Mouse (Mus musculus): ENCODE measurements around the gene Bcdin3d. TPM values are rescaled to one million over a fixed set of nuclear protein-coding genes. Genes with fewer than 3 reads are reported as not detected.
"Not testable (repeated sequence)": the region's sequence is repeated elsewhere in the genome, so short reads cannot be mapped to it uniquely, and the experiment has no call there.

The Bcdin3d gene
- polyA plus RNA-seq, 1 experiment from 2014 or later, result 13.2 TPM

DNA sequence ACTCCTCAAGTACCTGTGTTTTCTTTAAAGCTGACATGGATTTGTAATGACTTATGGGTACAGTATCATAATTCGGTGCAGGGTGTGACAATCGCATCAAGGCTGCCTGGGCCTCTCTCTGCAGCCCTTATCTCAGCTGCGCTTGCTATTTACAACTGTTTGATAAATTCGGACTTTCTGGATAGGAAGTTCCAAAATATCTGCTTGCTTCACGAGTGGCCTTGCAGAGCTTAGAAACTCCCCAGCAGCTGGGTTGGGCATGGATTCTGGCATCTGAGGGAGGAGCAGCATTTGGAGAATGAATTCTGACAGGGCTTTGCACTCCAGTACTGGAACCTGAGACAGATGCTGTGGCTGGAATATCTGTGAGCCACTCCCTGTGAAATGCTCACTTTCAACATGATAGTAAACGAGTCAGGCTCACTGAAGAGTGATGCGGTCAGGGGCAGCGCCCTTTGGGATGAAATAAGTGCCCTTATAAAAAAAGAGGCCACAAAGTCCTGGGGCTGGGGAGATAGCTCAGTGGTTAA is 24.7 kb downstream of the Bcdin3d start:
- H3K4me1 ChIP-seq (replicated peaks), result peaks cover 33% of the 10 kb centered on the region

DNA sequence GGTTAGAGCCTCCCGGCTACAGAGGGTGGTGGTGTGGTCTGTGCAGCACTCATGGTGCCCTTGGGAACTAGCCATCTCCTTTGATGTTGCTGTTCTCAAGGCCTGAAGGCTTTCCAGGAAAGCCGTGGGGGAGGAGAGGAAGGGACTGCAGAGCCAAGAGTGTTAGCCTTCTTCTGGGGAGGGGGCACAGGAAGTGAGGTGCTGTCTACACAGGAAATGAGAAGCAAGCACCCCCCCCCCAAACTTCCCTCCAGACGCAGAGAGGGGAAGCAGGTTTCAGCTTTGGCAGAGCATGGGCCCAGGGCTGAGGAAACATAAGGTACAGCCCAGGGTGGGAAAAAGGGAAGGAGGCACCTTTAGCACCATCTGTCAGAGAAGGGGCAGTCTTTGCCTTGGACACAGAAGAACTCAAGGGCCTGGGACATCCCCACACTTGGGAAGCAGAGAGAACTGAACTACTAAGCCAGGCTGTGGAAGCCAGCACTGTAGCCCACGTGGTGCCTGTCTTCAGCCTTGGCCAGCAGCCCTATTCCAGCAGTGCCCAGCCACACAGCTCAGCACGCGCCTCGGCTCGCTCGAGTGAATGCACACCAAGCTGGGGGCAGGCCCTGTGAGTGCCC is 25.3 kb downstream of the Bcdin3d start:
- Histone ChIP-seq H3K4me2 (replicated peaks) (no peak overlapping the region; the same call in 1 of the 2 replicates), H3K9ac (no peak overlapping the region)
- peak; percentile 52; the same call in 1 of the 2 replicates for ATAC-seq

More for the DNA sequence above, 24.7 kb downstream of the Bcdin3d start:
- H3K36me3 ChIP-seq, result no peaks in the 10 kb centered on the region
- H3K9me3 ChIP-seq, result no peaks in the 10 kb centered on the region
- no peak overlapping the region for H3K4me3 ChIP-seq (replicated peaks)
- H3K9ac ChIP-seq, result no peak overlapping the region
- no peaks in the 10 kb centered on the region for H3K27me3 ChIP-seq (replicated peaks)
- 52% methylated on average over 8 of the region's 8 CpGs for WGBS
- no peak overlapping the region; the same call in 1 of the 2 replicates for H3K4me2 ChIP-seq (replicated peaks)
- peak; percentile 27; the same call in 1 of the 2 replicates for ATAC-seq
- peak overlapping the region; percentile 13 for H3K27ac ChIP-seq

DNA sequence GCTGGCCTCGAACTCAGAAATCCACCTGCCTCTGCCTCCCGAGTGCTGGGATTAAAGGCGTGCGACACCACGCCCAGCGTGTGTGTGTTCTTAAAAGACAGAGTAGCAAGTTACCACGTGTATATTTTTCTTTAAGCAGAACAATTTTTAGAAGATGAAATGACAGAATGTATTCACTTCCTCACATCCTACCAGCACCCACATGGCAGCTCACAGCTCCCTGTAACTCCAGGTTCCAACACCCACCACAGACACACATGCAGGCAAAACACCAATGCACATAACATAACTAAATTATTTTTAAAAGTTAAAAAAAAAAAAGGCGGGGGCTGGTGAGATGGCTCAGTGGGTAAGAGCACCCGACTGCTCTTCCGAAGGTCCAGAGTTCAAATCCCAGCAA is 28.4 kb downstream of the Bcdin3d start:
- not testable (repeated sequence) for H3K4me3 ChIP-seq (replicated peaks); H3K9ac ChIP-seq; H3K36me3 ChIP-seq; H3K9me3 ChIP-seq; H3K27me3 ChIP-seq (replicated peaks); ATAC-seq; H3K27ac ChIP-seq; H3K4me2 ChIP-seq (replicated peaks)
- WGBS, result 91% methylated on average over 10 of the region's 10 CpGs
- H3K4me1 ChIP-seq (replicated peaks), result peaks cover 36% of the 10 kb centered on the region

More for the DNA sequence above, 25.3 kb downstream of the Bcdin3d start:
- peaks cover 31% of the 10 kb centered on the region for H3K4me1 ChIP-seq (replicated peaks)
- H3K4me3 ChIP-seq (replicated peaks), result no peak overlapping the region
- WGBS, result 56% methylated on average over 9 of the region's 9 CpGs
- no peaks in the 10 kb centered on the region for H3K36me3 ChIP-seq
- no peaks in the 10 kb centered on the region for H3K9me3 ChIP-seq
- H3K27me3 ChIP-seq (replicated peaks), result no peaks in the 10 kb centered on the region
- H3K27ac ChIP-seq, result peak overlapping the region; percentile 13; the same call in 1 of the 2 replicates

DNA sequence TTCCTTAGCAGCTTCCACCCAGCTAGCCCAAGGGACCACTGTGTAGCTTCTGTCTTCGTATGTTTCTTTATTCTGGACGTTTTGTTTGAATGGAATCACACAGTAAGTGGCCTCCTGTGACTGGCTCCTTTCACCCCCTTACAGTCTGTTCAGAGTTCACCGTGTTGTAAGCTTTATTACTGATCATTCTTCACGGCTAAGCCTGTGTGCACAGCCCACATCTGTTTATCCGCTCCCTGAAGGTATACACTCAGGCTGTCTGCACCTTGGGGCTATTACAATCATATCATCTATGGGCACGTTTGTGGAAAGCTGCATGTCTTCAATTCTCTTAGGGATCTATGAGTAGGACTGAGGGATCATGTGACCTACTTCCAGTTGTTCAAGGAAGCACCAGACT is 29.0 kb downstream of the Bcdin3d start:
- H3K9me3 ChIP-seq, result no peaks in the 10 kb centered on the region
- H3K27ac ChIP-seq, result no peak overlapping the region
- ATAC-seq, result peak; percentile 50
- no peaks in the 10 kb centered on the region for H3K36me3 ChIP-seq
- peaks cover 40% of the 10 kb centered on the region for H3K4me1 ChIP-seq (replicated peaks)
- H3K9ac ChIP-seq, result no peak overlapping the region
- H3K4me2 ChIP-seq (replicated peaks), result no peak overlapping the region
- WGBS, result 42% methylated on average over 6 of the region's 6 CpGs
- H3K4me3 ChIP-seq (replicated peaks), result no peak overlapping the region
- no peaks in the 10 kb centered on the region for H3K27me3 ChIP-seq (replicated peaks)

DNA sequence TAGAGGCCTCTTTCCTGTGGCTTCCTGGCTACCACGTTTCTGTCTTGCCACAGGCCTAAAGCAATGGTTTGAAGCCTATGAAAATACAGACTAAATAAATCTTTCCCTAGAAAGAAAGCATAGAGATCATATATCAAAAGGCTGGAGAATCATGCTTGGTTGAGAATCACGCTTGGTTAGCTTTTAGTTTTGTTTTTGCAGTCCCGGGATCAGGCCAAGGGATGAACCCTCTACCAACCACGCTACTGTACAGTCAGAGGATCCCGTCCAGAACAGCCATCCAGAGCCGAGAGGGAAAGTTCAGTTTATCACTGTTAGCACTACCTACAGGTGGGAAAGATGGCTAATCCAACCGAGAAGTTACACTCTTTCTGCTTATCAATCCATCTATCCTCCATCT is 32.2 kb downstream of the Bcdin3d start:
- Histone ChIP-seq H3K9ac (no peak overlapping the region), H3K4me1 (replicated peaks) (peaks cover 40% of the 10 kb centered on the region), H3K27ac (no peak overlapping the region), H3K4me2 (replicated peaks) (no peak overlapping the region), H3K36me3 (no peaks in the 10 kb centered on the region), H3K27me3 (replicated peaks) (no peaks in the 10 kb centered on the region), H3K4me3 (replicated peaks) (no peak overlapping the region), H3K9me3 (no peaks in the 10 kb centered on the region)
- ATAC-seq, result no peak
- WGBS, result 69% methylated on average over 7 of the region's 7 CpGs

DNA sequence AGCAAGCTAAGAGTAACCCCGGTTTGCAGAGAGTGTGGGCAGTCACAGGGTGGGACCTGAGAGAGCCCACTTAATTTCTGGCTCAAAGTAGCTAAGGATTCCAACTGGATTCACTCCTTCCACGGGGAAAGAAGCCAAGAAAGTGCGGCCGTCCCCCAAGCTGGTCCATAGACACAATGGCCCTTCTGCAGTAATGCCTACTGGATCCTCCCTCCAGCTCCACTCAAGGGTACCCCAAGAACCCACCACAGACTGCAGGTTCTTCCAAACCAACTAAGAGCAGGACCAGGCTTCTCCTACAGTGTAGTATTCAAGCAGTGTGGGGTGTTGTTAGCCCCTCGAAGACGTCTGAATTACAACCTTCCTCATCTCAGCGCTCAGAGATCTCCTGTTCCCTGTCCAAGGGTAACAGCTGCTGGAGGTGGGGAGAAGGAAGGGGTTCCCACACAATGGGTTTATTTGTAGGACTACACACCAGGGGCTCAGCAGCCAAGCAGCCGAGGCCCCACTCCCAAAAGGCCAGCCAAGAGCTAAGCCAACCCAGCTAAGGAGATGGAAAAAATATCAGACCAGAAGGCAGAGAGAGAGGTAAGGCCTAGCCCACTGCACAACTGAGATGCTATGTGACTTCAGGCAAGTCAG is 33.6 kb downstream of the Bcdin3d start:
- no peaks in the 10 kb centered on the region for H3K36me3 ChIP-seq
- H3K9me3 ChIP-seq, result no peaks in the 10 kb centered on the region
- H3K9ac ChIP-seq, result no peak overlapping the region
- WGBS, result 23% methylated on average over 8 of the region's 8 CpGs
- peak overlapping the region; percentile 87 for H3K27ac ChIP-seq
- peak overlapping the region; percentile 49 for H3K4me2 ChIP-seq (replicated peaks)
- no peaks in the 10 kb centered on the region for H3K27me3 ChIP-seq (replicated peaks)
- H3K4me1 ChIP-seq (replicated peaks), result peaks cover 48% of the 10 kb centered on the region
- ATAC-seq, result peak; percentile 35
- H3K4me3 ChIP-seq (replicated peaks), result peak overlapping the region; percentile 9; the same call in 1 of the 2 replicates

DNA sequence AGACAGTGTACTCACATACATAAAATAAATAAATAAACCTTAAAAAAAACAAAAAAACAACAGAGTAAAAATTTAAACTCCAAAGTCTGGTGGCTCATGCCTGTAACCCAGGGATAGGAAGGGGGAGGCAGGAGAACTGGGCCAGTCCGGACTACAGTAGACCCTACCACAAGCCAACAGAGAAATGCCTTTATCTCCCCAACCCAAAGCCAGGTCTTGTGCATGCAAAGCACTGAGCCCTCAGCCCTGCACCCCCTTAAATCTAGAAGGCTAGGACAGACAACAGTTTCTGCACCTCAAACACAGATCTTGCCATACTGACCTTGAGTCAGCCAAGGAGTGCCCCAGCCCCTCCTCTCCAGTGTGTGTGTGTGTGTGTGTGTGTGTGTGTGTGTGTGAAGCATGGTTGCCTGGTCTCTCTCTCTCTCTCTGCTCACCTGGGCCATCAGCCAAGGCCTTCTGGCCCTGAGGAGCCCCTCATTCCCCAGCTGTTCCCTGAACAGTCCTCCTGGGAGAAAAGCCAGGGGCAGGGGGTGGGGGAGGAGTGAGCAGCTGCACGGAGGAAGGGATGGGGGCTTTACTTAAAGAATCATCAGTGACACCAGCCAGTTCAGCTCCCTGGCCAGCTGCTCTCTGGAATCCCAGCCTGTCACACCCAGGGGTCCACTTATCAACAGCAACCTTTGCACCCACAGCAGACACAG is 34.3 kb downstream of the Bcdin3d start:
- peak overlapping the region; percentile 49 for H3K4me2 ChIP-seq (replicated peaks)
- peaks cover 48% of the 10 kb centered on the region for H3K4me1 ChIP-seq (replicated peaks)
- no peaks in the 10 kb centered on the region for H3K9me3 ChIP-seq
- no peak overlapping the region for H3K9ac ChIP-seq
- no peaks in the 10 kb centered on the region for H3K27me3 ChIP-seq (replicated peaks)
- H3K27ac ChIP-seq, result peak overlapping the region; percentile 87
- H3K4me3 ChIP-seq (replicated peaks), result peak overlapping the region; percentile 9; the same call in 1 of the 2 replicates
- ATAC-seq, result peak; percentile 88
- H3K36me3 ChIP-seq, result no peaks in the 10 kb centered on the region
- 24% methylated on average over 2 of the region's 2 CpGs for WGBS

DNA sequence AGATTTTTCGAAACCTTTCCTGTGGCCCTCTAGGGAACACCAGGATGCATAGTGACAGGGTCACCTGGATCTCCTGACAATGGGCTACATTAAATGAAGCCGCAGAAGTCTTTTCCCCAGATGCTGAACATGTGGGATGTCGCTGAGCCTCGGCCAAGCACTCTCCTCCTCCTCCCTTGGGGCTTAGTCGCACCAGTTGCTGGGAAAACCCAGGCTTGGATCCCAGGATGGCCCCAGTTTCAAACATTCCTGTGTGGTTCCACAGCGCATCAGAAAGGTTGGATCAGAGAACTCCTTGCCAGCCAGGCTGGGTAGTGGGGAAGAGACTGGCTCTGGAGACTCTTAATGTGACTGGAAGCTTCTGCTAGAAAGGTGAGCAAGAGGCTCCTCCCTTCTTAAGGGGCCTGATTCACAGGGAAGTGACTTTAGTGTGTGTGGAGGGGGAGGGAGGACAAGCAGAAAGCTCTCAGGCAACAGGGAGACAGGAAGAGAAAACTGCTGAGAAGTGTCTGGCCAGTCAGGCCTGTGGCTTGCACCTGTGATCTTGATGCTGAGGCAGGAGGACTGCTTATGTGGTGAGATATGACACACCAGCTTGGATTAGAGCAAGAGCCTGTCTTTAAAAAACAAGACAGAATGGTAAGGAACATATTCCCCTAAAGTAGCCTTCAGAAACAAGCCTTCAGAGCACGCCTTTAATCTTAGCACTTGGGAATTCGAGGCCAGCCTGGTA is 35.4 kb downstream of the Bcdin3d start:
- H3K27ac ChIP-seq, result peak overlapping the region; percentile 62
- H3K9me3 ChIP-seq, result no peaks in the 10 kb centered on the region
- no peak overlapping the region for H3K9ac ChIP-seq
- no peaks in the 10 kb centered on the region for H3K27me3 ChIP-seq (replicated peaks)
- 0 out of 2 replicates have a peak, but pooled peaks have one; percentile 13 for ATAC-seq
- H3K4me2 ChIP-seq (replicated peaks), result no peak overlapping the region
- H3K36me3 ChIP-seq, result no peaks in the 10 kb centered on the region
- H3K4me3 ChIP-seq (replicated peaks), result no peak overlapping the region
- WGBS, result 71% methylated on average over 8 of the region's 8 CpGs
- peaks cover 53% of the 10 kb centered on the region for H3K4me1 ChIP-seq (replicated peaks)

DNA sequence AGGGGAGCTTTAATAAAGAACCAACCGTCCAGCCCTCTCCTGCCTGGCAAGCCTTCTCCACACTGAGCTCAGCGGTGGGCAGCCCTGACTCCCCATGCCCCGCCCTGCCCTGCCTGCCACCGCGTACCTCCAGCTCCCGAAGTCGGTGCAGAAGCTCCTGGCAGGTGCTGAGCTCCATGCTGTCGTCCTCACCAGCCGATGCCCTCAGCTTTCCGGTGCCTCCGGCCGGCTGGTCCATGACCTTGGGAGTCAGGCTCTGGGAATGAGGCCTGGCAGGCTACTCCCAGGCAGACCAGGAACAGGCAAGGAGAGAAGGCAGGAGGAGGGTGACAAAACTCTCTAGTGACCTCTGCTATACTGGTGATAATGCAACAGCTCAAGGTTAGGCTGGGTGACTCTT is 40.6 kb downstream of the Bcdin3d start:
- no peak overlapping the region for H3K4me2 ChIP-seq (replicated peaks)

DNA sequence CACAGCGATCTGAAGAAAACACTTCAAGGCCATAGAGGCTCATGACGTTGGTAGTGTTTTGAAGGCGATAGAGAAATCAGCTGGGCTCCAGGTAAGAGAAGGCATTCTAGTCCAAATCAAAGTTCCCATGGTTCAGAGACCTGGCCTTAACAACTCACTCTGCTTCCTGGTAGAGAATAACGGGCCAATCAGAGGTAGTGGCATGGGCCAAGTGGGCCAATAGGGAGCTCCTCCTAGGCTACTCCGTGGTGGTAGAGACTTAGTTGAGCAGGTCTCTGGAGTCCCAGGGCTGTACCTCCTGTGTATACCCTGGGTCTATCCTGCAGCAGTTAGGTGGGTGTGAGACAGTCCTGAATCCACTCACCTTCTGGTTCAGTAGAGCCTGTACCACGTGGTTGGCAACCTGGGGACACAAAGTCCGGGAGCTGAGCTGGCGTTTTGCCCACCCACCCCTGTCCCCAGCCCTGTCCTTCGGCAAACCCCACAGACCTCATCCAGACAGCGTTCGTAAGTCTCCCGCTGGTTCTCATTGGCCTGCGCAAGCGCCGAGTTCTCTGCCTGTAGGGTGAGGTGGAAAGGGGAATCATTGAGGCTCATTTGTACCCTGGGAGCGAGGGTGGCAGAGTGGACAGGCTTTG is 41.3 kb downstream of the Bcdin3d start:
- Histone ChIP-seq H3K4me1 (replicated peaks) (peaks cover 29% of the 10 kb centered on the region), H3K4me2 (replicated peaks) (no peak overlapping the region), H3K4me3 (replicated peaks) (no peak overlapping the region), H3K36me3 (peaks cover 16% of the 10 kb centered on the region; the same call in 1 of the 2 replicates), H3K9me3 (no peaks in the 10 kb centered on the region), H3K27ac (no peak overlapping the region), H3K9ac (no peak overlapping the region), H3K27me3 (replicated peaks) (no peaks in the 10 kb centered on the region)
- no peak for ATAC-seq
- WGBS, result 90% methylated on average over 16 of the region's 16 CpGs

More for the DNA sequence above, 40.6 kb downstream of the Bcdin3d start:
- WGBS, result 71% methylated on average over 12 of the region's 12 CpGs
- Histone ChIP-seq H3K9me3 (no peaks in the 10 kb centered on the region), H3K9ac (no peak overlapping the region), H3K36me3 (peaks cover 16% of the 10 kb centered on the region; the same call in 1 of the 2 replicates), H3K27me3 (replicated peaks) (no peaks in the 10 kb centered on the region), H3K4me1 (replicated peaks) (peaks cover 33% of the 10 kb centered on the region), H3K27ac (no peak overlapping the region), H3K4me3 (replicated peaks) (no peak overlapping the region)
- peak; percentile 29; the same call in 1 of the 2 replicates for ATAC-seq

DNA sequence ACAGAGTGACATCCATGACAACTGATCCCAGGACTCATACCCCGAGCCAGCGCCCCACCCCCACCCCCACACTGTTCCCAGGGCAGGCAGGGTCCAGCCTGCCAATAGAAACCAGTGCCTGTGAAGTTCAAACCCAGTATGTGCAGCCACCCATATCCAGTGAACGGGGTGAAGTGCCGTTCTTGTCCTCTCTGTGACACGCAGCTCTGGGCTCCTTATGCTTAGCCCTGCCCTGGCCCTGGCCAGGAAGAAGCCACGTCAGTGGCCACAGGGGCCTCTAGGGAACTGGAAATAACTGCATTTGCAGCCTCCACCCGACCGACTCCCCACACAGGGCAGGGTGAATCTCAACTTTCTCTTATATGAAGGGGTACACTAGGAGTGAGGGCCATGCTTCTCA is 42.6 kb downstream of the Bcdin3d start:
- 82% methylated on average over 8 of the region's 8 CpGs for WGBS
- H3K9ac ChIP-seq, result no peak overlapping the region
- H3K36me3 ChIP-seq, result peaks cover 21% of the 10 kb centered on the region; the same call in 1 of the 2 replicates
- peaks cover 24% of the 10 kb centered on the region; the same call in 1 of the 2 replicates for H3K4me1 ChIP-seq (replicated peaks)
- no peak overlapping the region for H3K4me3 ChIP-seq (replicated peaks)
- no peak overlapping the region for H3K4me2 ChIP-seq (replicated peaks)
- H3K27me3 ChIP-seq (replicated peaks), result no peaks in the 10 kb centered on the region
- H3K9me3 ChIP-seq, result no peaks in the 10 kb centered on the region
- no peak overlapping the region for H3K27ac ChIP-seq
- no peak for ATAC-seq
